16 mouse cellular contexts compared by ENCODE assay signal in genomic region chr9:102912516-102913035, GRCm38 (mm10).
"Had no signal": no experiment of that assay in that cellular context is flagged by ENCODE, and none has a peak within 500 bp of the region (broad histone marks: within the 10 kb centered on the region; RNA-seq: fewer than 3 reads in every experiment).

No protein-coding gene starts in this region.

- H3K27ac ChIP-seq: intestine, embryonic 15.5 days; kidney, embryonic 15.5 days; liver, embryonic 15.5 days; lung, embryonic 15.5 days; midbrain, embryonic 10.5 days; neural tube, embryonic 15.5 days had no signal

- H3K9ac ChIP-seq: intestine, embryonic 15.5 days; kidney, embryonic 15.5 days; liver, embryonic 15.5 days; lung, embryonic 15.5 days; neural tube, embryonic 15.5 days had no signal

- H3K4me2 ChIP-seq: intestine, embryonic 15.5 days; kidney, embryonic 15.5 days; liver, embryonic 11.5 days; liver, embryonic 15.5 days; lung, embryonic 15.5 days; neural tube, embryonic 15.5 days had no signal

- DNase-seq: kidney, adult 2 months; kidney, postnatal 14 days; left cerebral cortex, postnatal 4 days; midbrain, embryonic 14.5 days; right cerebral cortex, postnatal 4 days; spleen, adult 18-20 months; thymus, adult 2 months; thymus, postnatal 25 days had no signal

- H3K27me3 ChIP-seq: intestine, embryonic 15.5 days; kidney, embryonic 15.5 days; liver, embryonic 15.5 days; lung, embryonic 15.5 days; neural tube, embryonic 15.5 days had no signal

- H3K9me3 ChIP-seq: intestine, embryonic 15.5 days; kidney, embryonic 15.5 days; liver, embryonic 15.5 days; lung, embryonic 15.5 days; midbrain, embryonic 10.5 days; neural tube, embryonic 15.5 days had no signal

- H3K4me1 ChIP-seq: intestine, embryonic 15.5 days; liver, embryonic 15.5 days; midbrain, embryonic 10.5 days; neural tube, embryonic 15.5 days had no signal

- H3K4me3 ChIP-seq: intestine, embryonic 15.5 days; kidney, embryonic 15.5 days; liver, embryonic 15.5 days; lung, embryonic 15.5 days; midbrain, embryonic 10.5 days; myocyte; neural tube, embryonic 15.5 days had no signal
